Comparison of ENCODE assay signal across 25 mouse cellular contexts in genomic region chr2:32576532-32576931, GRCm38 (mm10). TPM values are rescaled to one million over a fixed set of nuclear protein-coding genes. Genes with fewer than 3 reads are reported as not detected.
DNase-seq lines count a peak whose midpoint lies in the region; ATAC-seq and TF ChIP-seq lines count a peak whose summit lies in the region.
"Had no signal": no experiment of that assay in that cellular context is flagged by ENCODE, and none has a peak within 500 bp of the region (broad histone marks: within the 10 kb centered on the region; RNA-seq: fewer than 3 reads in every experiment).

No protein-coding gene starts in this region.

- no peak overlapping the region for H3K9ac ChIP-seq in forebrain, embryonic 15.5 days (replicated peaks)
- no peak overlapping the region for H3K9ac ChIP-seq in forebrain, embryonic 11.5 days (ENCODE audit: low read length)
- H3K9ac ChIP-seq in midbrain, embryonic 15.5 days, result peak overlapping the region; percentile 60; the same call in 1 of the 2 replicates
- H3K9ac ChIP-seq in midbrain, embryonic 13.5 days (replicated peaks), result no peak overlapping the region
- H3K9ac ChIP-seq in midbrain, postnatal 0 days (replicated peaks; ENCODE audit: low read length, poor library complexity, severe bottlenecking), result no peak overlapping the region
- H3K9ac ChIP-seq: liver, embryonic 13.5 days had no signal

- H3K4me3 ChIP-seq in forebrain, embryonic 15.5 days, result 0 out of 2 replicates have a peak overlapping the region, but pooled peaks have one; percentile 62
- no peak overlapping the region for H3K4me3 ChIP-seq in forebrain, embryonic 11.5 days (ENCODE audit: low read depth, low read length)
- no peak overlapping the region for H3K4me3 ChIP-seq in midbrain, embryonic 15.5 days
- no peak overlapping the region for H3K4me3 ChIP-seq in midbrain, embryonic 13.5 days (replicated peaks)
- H3K4me3 ChIP-seq in midbrain, postnatal 0 days (ENCODE audit: low read depth, low read length), result no peak overlapping the region; the same call in 1 of the 2 replicates
- H3K4me3 ChIP-seq: liver, embryonic 13.5 days had no signal

- no peaks in the 10 kb centered on the region for H3K27me3 ChIP-seq in forebrain, embryonic 15.5 days
- peaks cover 12% of the 10 kb centered on the region for H3K27me3 ChIP-seq in forebrain, embryonic 11.5 days (ENCODE audit: control insufficient read depth, insufficient read depth, low read length)
- H3K27me3 ChIP-seq in midbrain, embryonic 15.5 days (replicated peaks), result peaks cover 14% of the 10 kb centered on the region
- H3K27me3 ChIP-seq in midbrain, embryonic 13.5 days, result peaks cover 43% of the 10 kb centered on the region
- H3K27me3 ChIP-seq in midbrain, postnatal 0 days (ENCODE audit: insufficient read depth, low read length), result 0 out of 2 replicates have a peak, but pooled peaks cover 3% of the 10 kb centered on the region

- no peak overlapping the region for H3K27ac ChIP-seq in forebrain, embryonic 15.5 days (replicated peaks)
- H3K27ac ChIP-seq in forebrain, embryonic 11.5 days (ENCODE audit: low read depth, low read length), result no peak overlapping the region
- no peak overlapping the region for H3K27ac ChIP-seq in midbrain, embryonic 15.5 days
- no peak overlapping the region for H3K27ac ChIP-seq in midbrain, embryonic 13.5 days
- no peak overlapping the region for H3K27ac ChIP-seq in midbrain, postnatal 0 days (ENCODE audit: low read depth, low read length)
- H3K27ac ChIP-seq: kidney, embryonic 15.5 days; limb, embryonic 13.5 days; liver, embryonic 13.5 days had no signal

- H3K4me1 ChIP-seq in forebrain, embryonic 15.5 days, result peaks cover 23% of the 10 kb centered on the region
- no peaks in the 10 kb centered on the region; the same call in 1 of the 2 replicates for H3K4me1 ChIP-seq in forebrain, embryonic 11.5 days (replicated peaks; ENCODE audit: control insufficient read depth, insufficient read depth, low read length)
- H3K4me1 ChIP-seq in midbrain, embryonic 15.5 days, result peaks cover 27% of the 10 kb centered on the region
- H3K4me1 ChIP-seq in midbrain, embryonic 13.5 days (replicated peaks), result peaks cover 25% of the 10 kb centered on the region
- peaks cover 6% of the 10 kb centered on the region; the same call in 1 of the 2 replicates for H3K4me1 ChIP-seq in midbrain, postnatal 0 days (ENCODE audit: insufficient read depth, low read length)

- peak; percentile 26 for DNase-seq in cerebellum, adult 11 months
- DNase-seq in cerebellum, adult 18-20 months, result no peak
- no peak for DNase-seq in forebrain, embryonic 11.5 days (ENCODE audit: low spot score)
- DNase-seq in midbrain, postnatal 0 days (ENCODE audit: low spot score), result no peak
- DNase-seq in frontal cortex, postnatal 14 days (ENCODE audit: low spot score in 2 of 2), result no peak
- DNase-seq: adrenal gland, postnatal 14 days; gastrocnemius, postnatal 10 days; heart, postnatal 14 days; kidney, adult 11 months; kidney, postnatal 36 days; layer of hippocampus, postnatal 36 days; liver, embryonic 13.5 days; lung, adult 2 months; thymus, adult 18-20 months; thymus, postnatal 36 days had no signal

- ATAC-seq in forebrain, embryonic 15.5 days (replicated peaks), result no peak
- ATAC-seq in forebrain, embryonic 11.5 days (replicated peaks; ENCODE audit: low FRiP score), result no peak
- no peak for ATAC-seq in midbrain, embryonic 15.5 days (replicated peaks)
- ATAC-seq in midbrain, embryonic 13.5 days, result no peak
- ATAC-seq in midbrain, postnatal 0 days (ENCODE audit: low FRiP score), result no peak

- WGBS in forebrain, embryonic 15.5 days, result 86% methylated on average over 9 of the region's 9 CpGs
- 87% methylated on average over 9 of the region's 9 CpGs for WGBS in forebrain, embryonic 11.5 days
- 84% methylated on average over 9 of the region's 9 CpGs for WGBS in midbrain, embryonic 15.5 days
- 89% methylated on average over 9 of the region's 9 CpGs for WGBS in midbrain, embryonic 13.5 days
- WGBS in midbrain, postnatal 0 days, result 87% methylated on average over 9 of the region's 9 CpGs

- TF ChIP-seq CTCF in midbrain, postnatal 0 days (IDR thresholded peaks at IDR 0.05), result no peak

- peaks cover 8% of the 10 kb centered on the region; the same call in 1 of the 2 replicates for H3K36me3 ChIP-seq in forebrain, embryonic 15.5 days
- no peaks in the 10 kb centered on the region for H3K36me3 ChIP-seq in forebrain, embryonic 11.5 days (ENCODE audit: control insufficient read depth, insufficient read depth, low read length)
- H3K36me3 ChIP-seq in midbrain, embryonic 15.5 days (replicated peaks), result no peaks in the 10 kb centered on the region
- peaks cover 10% of the 10 kb centered on the region for H3K36me3 ChIP-seq in midbrain, embryonic 13.5 days
- 0 out of 2 replicates have a peak, but pooled peaks cover 3% of the 10 kb centered on the region for H3K36me3 ChIP-seq in midbrain, postnatal 0 days (ENCODE audit: insufficient read depth, low read length)

- 0 out of 2 replicates have a peak overlapping the region, but pooled peaks have one; percentile 97 for H3K4me2 ChIP-seq in forebrain, embryonic 15.5 days (replicated peaks)
- H3K4me2 ChIP-seq in forebrain, embryonic 11.5 days (ENCODE audit: low read depth, low read length, severe bottlenecking), result no peak overlapping the region
- H3K4me2 ChIP-seq in midbrain, embryonic 15.5 days, result peak overlapping the region; percentile 100; the same call in 1 of the 2 replicates
- H3K4me2 ChIP-seq in midbrain, embryonic 13.5 days (replicated peaks), result no peak overlapping the region
- peak overlapping the region; percentile 85 for H3K4me2 ChIP-seq in midbrain, postnatal 0 days (ENCODE audit: low read depth, low read length, poor library complexity, severe bottlenecking)

- H3K9me3 ChIP-seq in forebrain, embryonic 15.5 days, result no peaks in the 10 kb centered on the region
- no peaks in the 10 kb centered on the region for H3K9me3 ChIP-seq in forebrain, embryonic 11.5 days (ENCODE audit: control insufficient read depth, low read length)
- no peaks in the 10 kb centered on the region for H3K9me3 ChIP-seq in midbrain, embryonic 15.5 days
- no peaks in the 10 kb centered on the region for H3K9me3 ChIP-seq in midbrain, embryonic 13.5 days
- H3K9me3 ChIP-seq in midbrain, postnatal 0 days (ENCODE audit: low read length), result no peaks in the 10 kb centered on the region
- H3K9me3 ChIP-seq: heart, embryonic 12.5 days; kidney, embryonic 15.5 days; limb, embryonic 13.5 days; liver, embryonic 13.5 days had no signal

RNA-seq across cellular contexts. Expression of gene 9430097D07Rik, which starts 1.0 kb away (rescaled TPM):
- polyA plus RNA-seq in forebrain, embryonic 15.5 days (2015; fragmentation: Nextera tagmentation; extraction: Ambion mirVana), result 0.23 and 0.24 TPM in 2 replicates
- 0.35 TPM in 1 of 2 replicates, not detected in the other for polyA plus RNA-seq in forebrain, embryonic 11.5 days (2014; fragmentation: Nextera tagmentation; extraction: Ambion mirVana)
- 0.60 and 0.86 TPM in 2 replicates for polyA plus RNA-seq in midbrain, embryonic 15.5 days (2015; fragmentation: Nextera tagmentation; extraction: Ambion mirVana)
- 0.34 and 0.55 TPM in 2 replicates for polyA plus RNA-seq in midbrain, embryonic 13.5 days (2015; fragmentation: Nextera tagmentation; extraction: Ambion mirVana)
- 0.16 and 0.33 TPM in 2 replicates for total RNA-seq in midbrain, postnatal 0 days (2014; rRNA removed)
- polyA plus RNA-seq in midbrain, postnatal 0 days (2015; fragmentation: Nextera tagmentation; extraction: Ambion mirVana), result 0.69 and 0.82 TPM in 2 replicates
- total RNA-seq: adrenal gland, postnatal 14 days; gastrocnemius, postnatal 10 days; granulocyte monocyte progenitor cell, adult 5-6 weeks; heart, postnatal 14 days; megakaryocyte, adult 5-6 weeks; monocyte, adult 5-6 weeks had no signal
- polyA plus RNA-seq: liver, embryonic 13.5 days; lung, adult 2 months; spleen, adult 2 months had no signal

RNA-seq across cellular contexts. Expression of gene Pip5kl1, which starts 1.9 kb away (rescaled TPM):
- 3.5 and 4.2 TPM in 2 replicates for polyA plus RNA-seq in forebrain, embryonic 15.5 days (2015; fragmentation: Nextera tagmentation; extraction: Ambion mirVana)
- 1.8 and 2.3 TPM in 2 replicates for polyA plus RNA-seq in forebrain, embryonic 11.5 days (2014; fragmentation: Nextera tagmentation; extraction: Ambion mirVana)
- polyA plus RNA-seq in midbrain, embryonic 15.5 days (2015; fragmentation: Nextera tagmentation; extraction: Ambion mirVana), result 11.3 and 11.8 TPM in 2 replicates
- polyA plus RNA-seq in midbrain, embryonic 13.5 days (2015; fragmentation: Nextera tagmentation; extraction: Ambion mirVana), result 4.8 TPM in 2 replicates
- 19.3 and 20.0 TPM in 2 replicates for total RNA-seq in midbrain, postnatal 0 days (2014; rRNA removed)
- 16.5 and 26.5 TPM in 2 replicates for polyA plus RNA-seq in midbrain, postnatal 0 days (2015; fragmentation: Nextera tagmentation; extraction: Ambion mirVana)
- total RNA-seq: adrenal gland, postnatal 14 days; gastrocnemius, postnatal 10 days; granulocyte monocyte progenitor cell, adult 5-6 weeks; heart, postnatal 14 days; monocyte, adult 5-6 weeks had no signal
- polyA plus RNA-seq: liver, embryonic 13.5 days had no signal

RNA-seq across cellular contexts. Expression of gene Dpm2, which starts 5.9 kb away (rescaled TPM):
- polyA plus RNA-seq in forebrain, embryonic 15.5 days (2015; fragmentation: Nextera tagmentation; extraction: Ambion mirVana), result 136 TPM in 2 replicates
- polyA plus RNA-seq in forebrain, embryonic 11.5 days (2014; fragmentation: Nextera tagmentation; extraction: Ambion mirVana), result 98.9 and 102 TPM in 2 replicates
- polyA plus RNA-seq in midbrain, embryonic 15.5 days (2015; fragmentation: Nextera tagmentation; extraction: Ambion mirVana), result 145 and 150 TPM in 2 replicates
- polyA plus RNA-seq in midbrain, embryonic 13.5 days (2015; fragmentation: Nextera tagmentation; extraction: Ambion mirVana), result 133 and 147 TPM in 2 replicates
- 70.0 and 73.3 TPM in 2 replicates for total RNA-seq in midbrain, postnatal 0 days (2014; rRNA removed)
- 135 and 143 TPM in 2 replicates for polyA plus RNA-seq in midbrain, postnatal 0 days (2015; fragmentation: Nextera tagmentation; extraction: Ambion mirVana)

RNA-seq across cellular contexts. Expression of gene St6galnac4, which starts 10.4 kb away (rescaled TPM):
- 25.9 and 26.4 TPM in 2 replicates for polyA plus RNA-seq in forebrain, embryonic 15.5 days (2015; fragmentation: Nextera tagmentation; extraction: Ambion mirVana)
- 15.4 and 16.7 TPM in 2 replicates for polyA plus RNA-seq in forebrain, embryonic 11.5 days (2014; fragmentation: Nextera tagmentation; extraction: Ambion mirVana)
- 33.3 and 36.5 TPM in 2 replicates for polyA plus RNA-seq in midbrain, embryonic 15.5 days (2015; fragmentation: Nextera tagmentation; extraction: Ambion mirVana)
- 15.2 and 16.3 TPM in 2 replicates for polyA plus RNA-seq in midbrain, embryonic 13.5 days (2015; fragmentation: Nextera tagmentation; extraction: Ambion mirVana)
- 50.9 and 51.1 TPM in 2 replicates for total RNA-seq in midbrain, postnatal 0 days (2014; rRNA removed)
- 38.0 and 38.6 TPM in 2 replicates for polyA plus RNA-seq in midbrain, postnatal 0 days (2015; fragmentation: Nextera tagmentation; extraction: Ambion mirVana)

RNA-seq across cellular contexts. Expression of gene St6galnac6, which starts 23.0 kb away (rescaled TPM):
- polyA plus RNA-seq in forebrain, embryonic 15.5 days (2015; fragmentation: Nextera tagmentation; extraction: Ambion mirVana), result 16.6 and 19.3 TPM in 2 replicates
- polyA plus RNA-seq in forebrain, embryonic 11.5 days (2014; fragmentation: Nextera tagmentation; extraction: Ambion mirVana), result 4.7 and 5.1 TPM in 2 replicates
- 24.2 and 26.9 TPM in 2 replicates for polyA plus RNA-seq in midbrain, embryonic 15.5 days (2015; fragmentation: Nextera tagmentation; extraction: Ambion mirVana)
- 10.1 and 11.3 TPM in 2 replicates for polyA plus RNA-seq in midbrain, embryonic 13.5 days (2015; fragmentation: Nextera tagmentation; extraction: Ambion mirVana)
- 113 and 166 TPM in 2 replicates for total RNA-seq in midbrain, postnatal 0 days (2014; rRNA removed)
- 42.1 and 45.2 TPM in 2 replicates for polyA plus RNA-seq in midbrain, postnatal 0 days (2015; fragmentation: Nextera tagmentation; extraction: Ambion mirVana)

Comparison
In these comparisons a context has a peak if more than half of its experiments do, and no peak if none do; other contexts are left out.
1. H3K4me2 ChIP-seq: peak in forebrain, embryonic 15.5 days (single experiment), midbrain, embryonic 15.5 days (single experiment) and midbrain, postnatal 0 days (single experiment); none in forebrain, embryonic 11.5 days (single experiment) and midbrain, embryonic 13.5 days (single experiment).